Mouse (Mus musculus) layer of hippocampus, adult 2 months (tissue): ENCODE measurements around the gene Fam160a2. TPM values are rescaled to one million over a fixed set of nuclear protein-coding genes. Genes with fewer than 3 reads are reported as not detected.

Source experiments
- DNase-seq, 2 experiments: peaks; one replicate each; pipeline ENCODE4 v3.0.0; 2022; ENCODE audit warnings: low spot score in 2 of 2
- H3K27ac ChIP-seq: fragments of 200-600 bp; 2 replicates; pipeline ENCODE4 v1.8.1; 2022
- H3K4me3 ChIP-seq: fragments of 200-600 bp; 2 replicates; pipeline ENCODE4 v1.8.1; 2022; ENCODE audit warnings: mild to moderate bottlenecking
- CTCF ChIP-seq: fragments of 200-600 bp; conservative IDR thresholded peaks from 2 replicates; pipeline ENCODE4 v1.8.1; 2022; ENCODE audit warnings: antibody characterized with exemption, mild to moderate bottlenecking, moderate library complexity
- long read RNA-seq, 2 experiments: library from polyadenylated mRNA; stranded (forward); transcript quantifications; one replicate each; pipeline ENCODE4 v2.0.0; 2021; ENCODE audit warnings: borderline mapping rate in 2 of 2
- total RNA-seq, 2 experiments: library from RNA; stranded (reverse); gene quantifications; 2 replicates each; pipeline ENCODE4 v1.2.3; 2021

Fam160a2 gene
- 10 to 100 TPM; 59.7 to 66.1 TPM for total RNA-seq
- long read RNA-seq, experiment 1, full-length matches to known transcripts: 22 of 42 reads
- long read RNA-seq, experiment 1, partial matches to known transcripts: 5 of 42 reads
- long read RNA-seq, experiment 1, other reads (novel, unspliced or antisense): 15 of 42 reads
- long read RNA-seq, experiment 2, full-length matches to known transcripts: 34 of 54 reads
- long read RNA-seq, experiment 2, partial matches to known transcripts: 4 of 54 reads
- long read RNA-seq, experiment 2, other reads (novel, unspliced or antisense): 16 of 54 reads

GRCm38 (mm10) chr7:105399935-105400624 lies at the start of gene Fam160a2:
Gene Fam160a2 (minus strand): TSS chr7:105400054.
- TF ChIP-seq CTCF: no peak
- peak; percentile 100 for DNase-seq
- H3K27ac ChIP-seq: peak within 1 kb of the TSS; percentile 93
- peak within 1 kb of the TSS; percentile 96 for H3K4me3 ChIP-seq

GRCm38 (mm10) chr7:105445076-105445475 lies 45.2 kb upstream of the Fam160a2 start:
- no peak for TF ChIP-seq CTCF
- DNase-seq: no peak
- Histone ChIP-seq H3K4me3 (no peak overlapping the region), H3K27ac (no peak overlapping the region)

GRCm38 (mm10) chr7:105441426-105441825 lies 41.6 kb upstream of the Fam160a2 start:
- no peak for TF ChIP-seq CTCF
- Histone ChIP-seq H3K4me3 (no peak overlapping the region), H3K27ac (no peak overlapping the region)
- DNase-seq: no peak

- Histone ChIP-seq H3K27ac (peak overlapping the region; percentile 75), H3K4me3 (no peak overlapping the region)
- no peak for TF ChIP-seq CTCF
- DNase-seq: peak; percentile 37 to 38
Measured at GRCm38 (mm10) chr7:105437979-105438772, 38.3 kb upstream of the Fam160a2 start.

- TF ChIP-seq CTCF: no peak
- DNase-seq: no peak
- Histone ChIP-seq H3K27ac (no peak overlapping the region), H3K4me3 (no peak overlapping the region)
Measured at GRCm38 (mm10) chr7:105434798-105435197, 34.9 kb upstream of the Fam160a2 start.

- TF ChIP-seq CTCF: no peak
- DNase-seq: no peak
- H3K27ac ChIP-seq: no peak overlapping the region
- no peak overlapping the region for H3K4me3 ChIP-seq
Measured at GRCm38 (mm10) chr7:105433859-105434258, 34.0 kb upstream of the Fam160a2 start.

- H3K4me3 ChIP-seq: no peak overlapping the region
- no peak for TF ChIP-seq CTCF
- no peak for DNase-seq
- no peak overlapping the region for H3K27ac ChIP-seq
Measured at GRCm38 (mm10) chr7:105432058-105432457, 32.2 kb upstream of the Fam160a2 start.

GRCm38 (mm10) chr7:105426051-105426450 lies 26.2 kb upstream of the Fam160a2 start:
- DNase-seq: no peak
- Histone ChIP-seq H3K4me3 (peak overlapping the region; percentile 54), H3K27ac (peak overlapping the region; percentile 61)
- TF ChIP-seq CTCF: no peak

- peak within 1 kb of the TSS; percentile 54 for H3K4me3 ChIP-seq
- no peak for DNase-seq
Measured at GRCm38 (mm10) chr7:105425424-105426043, 25.7 kb upstream of the Fam160a2 start, which contains the start of gene Cckbr. Gene Cckbr (plus strand): TSS chr7:105425731.

GRCm38 (mm10) chr7:105424368-105424767 lies 24.5 kb upstream of the Fam160a2 start:
- DNase-seq: no peak
- Histone ChIP-seq H3K27ac (no peak overlapping the region), H3K4me3 (no peak overlapping the region)
- no peak for TF ChIP-seq CTCF

More at GRCm38 (mm10) chr7:105425424-105426043, 25.7 kb upstream of the Fam160a2 start, which contains the start of gene Cckbr:
- 0 out of 2 replicates have a peak, but pooled peaks have one; percentile 4 for TF ChIP-seq CTCF
- peak within 1 kb of the TSS; percentile 61 for H3K27ac ChIP-seq

GRCm38 (mm10) chr7:105420903-105421302 lies 21.0 kb upstream of the Fam160a2 start:
- no peak for TF ChIP-seq CTCF
- no peak overlapping the region for H3K4me3 ChIP-seq
- no peak for DNase-seq
- no peak overlapping the region for H3K27ac ChIP-seq

GRCm38 (mm10) chr7:105418106-105418505 lies 18.3 kb upstream of the Fam160a2 start:
- H3K27ac ChIP-seq: peak overlapping the region; percentile 51; the same call in 1 of the 2 replicates
- H3K4me3 ChIP-seq: no peak overlapping the region
- DNase-seq: no peak
- TF ChIP-seq CTCF: no peak
